Mouse (Mus musculus): ENCODE data around the gene Tmem258. TPM values are rescaled to one million over a fixed set of nuclear protein-coding genes. Genes with fewer than 3 reads are reported as not detected.

The Tmem258 gene
- total RNA-seq, 2 experiments from 2014 or later, result 82.2 to 117 TPM

- peak; percentile 66 for ATAC-seq (replicated peaks; ENCODE audit: low FRiP score, poor library complexity, severe bottlenecking)
These were observed 20.4 kb upstream of the Tmem258 start for GRCm38 (mm10) chr19:10183299-10183983.

DNA sequence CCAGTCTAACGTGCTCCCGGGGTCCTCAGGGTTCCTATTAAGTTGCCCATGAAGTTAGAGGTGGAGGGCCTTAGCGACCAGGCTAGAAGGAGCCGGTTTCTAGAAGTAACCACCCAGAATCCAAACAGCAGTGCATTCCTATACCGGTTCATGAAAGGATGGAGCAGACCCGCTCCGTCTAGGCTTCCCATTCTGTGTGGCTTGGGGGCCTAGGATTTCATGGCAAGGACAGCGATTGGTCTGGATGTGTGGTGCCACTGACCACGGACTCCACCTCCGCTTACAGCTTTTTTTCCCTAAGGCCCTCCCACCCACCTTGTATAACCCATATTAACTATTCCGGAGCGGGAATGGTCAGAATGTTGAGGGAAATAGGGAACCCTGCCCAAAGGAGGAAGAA, 19.7 kb upstream of the Tmem258 start:
- no peak for ATAC-seq (replicated peaks; ENCODE audit: low FRiP score, poor library complexity, severe bottlenecking)

DNA sequence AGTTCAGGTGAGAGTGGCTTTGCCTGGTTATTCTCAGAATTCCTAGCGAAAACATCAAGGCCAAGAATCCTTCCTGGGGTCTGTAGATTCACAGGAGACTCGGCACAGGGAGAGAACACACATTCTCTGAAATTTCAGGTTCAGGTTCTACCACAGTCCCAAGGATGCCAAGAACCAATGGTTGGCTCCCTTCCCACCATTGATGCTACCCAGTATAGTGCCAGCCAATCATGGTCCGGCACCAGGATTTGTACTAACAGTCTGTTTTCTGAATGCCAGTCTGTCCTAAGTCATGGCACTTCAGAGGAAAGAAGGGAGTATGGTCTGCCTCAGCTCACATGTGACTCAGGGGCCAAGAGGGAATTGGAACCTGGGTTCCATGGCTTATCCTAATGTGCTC, 17.9 kb upstream of the Tmem258 start:
- no peak for ATAC-seq (replicated peaks; ENCODE audit: low FRiP score, poor library complexity, severe bottlenecking)

DNA sequence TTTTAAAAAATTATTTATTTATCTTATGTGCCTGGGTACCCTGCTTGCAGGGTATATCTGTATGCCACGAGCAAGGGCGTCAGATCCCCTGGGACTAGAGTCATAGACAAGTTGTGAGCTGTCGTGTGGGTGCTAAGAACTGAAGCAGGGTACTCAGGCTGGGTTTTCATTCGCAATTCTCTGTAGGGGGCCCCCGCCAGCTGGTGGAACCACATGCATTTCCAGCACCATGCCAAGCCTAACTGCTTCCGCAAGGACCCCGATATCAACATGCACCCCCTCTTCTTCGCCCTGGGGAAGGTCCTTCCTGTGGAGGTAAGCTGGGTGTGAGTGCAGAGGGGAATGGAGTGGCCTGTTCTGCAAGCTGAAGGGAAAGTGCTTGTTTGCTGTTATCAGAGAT, 17.2 kb upstream of the Tmem258 start:
- ATAC-seq (replicated peaks; ENCODE audit: low FRiP score, poor library complexity, severe bottlenecking), result no peak

DNA sequence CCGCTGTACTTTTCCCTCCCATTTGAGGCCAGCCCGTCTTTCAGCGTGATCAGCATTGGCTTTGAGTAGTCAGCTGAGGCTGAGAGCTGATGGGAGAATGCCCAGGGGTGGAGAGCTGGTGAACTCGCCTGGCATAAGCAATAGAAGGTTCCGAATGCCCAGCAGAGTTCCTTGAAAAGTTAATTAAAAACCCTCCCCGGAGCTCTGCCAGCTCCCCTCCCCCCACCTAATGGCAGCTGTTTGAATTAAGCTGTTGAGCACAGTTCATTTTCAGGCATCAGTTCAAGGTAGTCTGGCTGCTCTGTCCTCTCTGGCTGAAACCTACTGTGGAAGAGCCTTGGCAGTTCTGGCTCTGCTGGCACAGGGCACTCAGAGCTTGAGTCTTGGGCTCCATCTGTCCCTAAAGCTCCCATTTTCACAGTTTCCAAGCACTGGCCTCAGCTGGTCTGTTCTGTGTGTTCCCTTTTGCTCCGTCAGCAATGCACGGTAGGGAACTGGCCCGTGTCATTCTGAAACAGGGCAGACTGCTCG, 15.5 kb upstream of the Tmem258 start:
- ATAC-seq (replicated peaks; ENCODE audit: low FRiP score, poor library complexity, severe bottlenecking), result no peak

GRCm38 (mm10) chr19:10189022-10189421, 14.8 kb upstream of the Tmem258 start:
- no peak for ATAC-seq (replicated peaks; ENCODE audit: low FRiP score, poor library complexity, severe bottlenecking)

- no peak for ATAC-seq (replicated peaks; ENCODE audit: low FRiP score, poor library complexity, severe bottlenecking)
These were observed 13.9 kb upstream of the Tmem258 start for GRCm38 (mm10) chr19:10189940-10190339.

GRCm38 (mm10) chr19:10190796-10191195, 13.0 kb upstream of the Tmem258 start:
- peak; percentile 71 for ATAC-seq (replicated peaks; ENCODE audit: low FRiP score, poor library complexity, severe bottlenecking)

GRCm38 (mm10) chr19:10191326-10191725, 12.5 kb upstream of the Tmem258 start:
- ATAC-seq (replicated peaks; ENCODE audit: low FRiP score, poor library complexity, severe bottlenecking), result no peak

DNA sequence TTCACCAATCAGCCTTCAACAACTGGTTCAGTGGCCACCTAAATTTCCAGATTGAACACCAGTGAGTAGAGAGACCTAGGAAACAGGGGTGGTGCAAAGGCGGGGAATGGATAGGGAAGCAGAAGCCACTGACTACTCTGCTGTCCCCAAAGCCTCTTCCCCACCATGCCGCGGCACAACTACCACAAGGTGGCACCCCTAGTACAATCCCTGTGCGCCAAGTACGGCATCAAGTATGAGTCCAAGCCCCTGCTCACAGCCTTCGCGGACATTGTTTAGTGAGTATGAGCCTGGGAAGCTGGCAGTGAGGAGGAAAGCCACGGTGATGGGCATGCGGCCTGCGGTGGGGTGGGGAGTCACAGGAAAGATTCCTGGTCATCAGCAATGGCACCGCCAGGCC, 9.5 kb upstream of the Tmem258 start:
- ATAC-seq (replicated peaks; ENCODE audit: low FRiP score, poor library complexity, severe bottlenecking), result no peak

- no peak for ATAC-seq (replicated peaks; ENCODE audit: low FRiP score, poor library complexity, severe bottlenecking)
These were observed 8.6 kb upstream of the Tmem258 start for GRCm38 (mm10) chr19:10195252-10195651.

DNA sequence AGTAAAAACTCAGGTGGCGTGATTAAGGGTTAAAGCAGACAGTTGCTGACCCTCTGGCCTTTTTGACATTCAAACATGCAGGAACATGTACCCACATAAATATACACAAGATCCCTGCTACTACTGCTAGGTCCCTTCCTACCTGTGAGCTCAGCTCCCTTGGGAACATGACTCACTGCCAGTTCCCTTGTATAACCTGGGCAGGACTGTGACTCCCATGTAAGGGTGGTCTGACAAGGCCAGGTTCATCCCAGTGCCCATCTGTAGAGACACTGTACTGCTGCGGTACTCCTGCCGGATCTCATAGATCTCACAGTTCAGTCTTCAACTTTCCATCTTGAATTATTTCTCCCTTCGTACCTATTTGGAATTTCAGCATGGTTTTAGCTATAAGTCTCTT, 6.7 kb upstream of the Tmem258 start:
- ATAC-seq (replicated peaks; ENCODE audit: low FRiP score, poor library complexity, severe bottlenecking), result no peak

DNA sequence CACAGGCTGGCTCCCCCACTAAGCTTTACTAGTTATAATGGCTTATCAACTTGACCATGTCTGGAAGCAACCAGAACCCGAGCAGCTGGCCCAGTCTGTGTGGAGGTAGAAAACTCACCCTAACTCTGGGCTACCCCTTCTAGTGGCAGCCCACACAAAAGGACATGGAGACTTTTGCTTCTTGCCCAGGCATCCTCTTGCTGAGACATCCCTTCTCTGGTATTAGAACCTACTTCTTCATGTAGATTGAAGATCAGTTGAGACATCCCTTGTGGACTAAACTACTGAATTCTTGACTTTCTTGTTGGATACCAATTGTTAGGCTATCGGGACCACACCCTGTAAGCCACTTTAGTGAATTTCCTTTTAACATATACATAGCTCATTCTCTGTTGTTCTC, 5.5 kb upstream of the Tmem258 start:
- no peak for ATAC-seq (replicated peaks; ENCODE audit: low FRiP score, poor library complexity, severe bottlenecking)

DNA sequence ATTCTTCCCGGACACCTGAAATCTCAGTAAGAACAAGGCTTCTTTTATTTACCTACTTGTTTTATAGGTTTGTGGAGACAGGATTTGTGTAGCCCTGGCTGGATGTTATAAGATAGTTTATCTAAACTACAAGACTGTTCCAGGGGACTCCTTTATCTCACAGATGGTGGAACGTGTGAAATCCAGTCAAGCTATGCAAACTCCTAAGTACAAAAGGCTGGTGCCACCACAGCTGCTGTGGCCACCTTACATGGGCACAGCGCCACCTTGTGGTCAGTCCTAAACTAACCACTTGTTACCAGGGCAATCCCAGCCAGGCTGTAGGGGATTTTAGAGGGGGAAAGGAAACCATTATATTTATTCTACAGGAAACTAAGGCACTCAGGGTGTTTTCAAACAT, 5.1 kb upstream of the Tmem258 start:
- peak; percentile 42; the same call in 1 of the 2 replicates for ATAC-seq (replicated peaks; ENCODE audit: low FRiP score, poor library complexity, severe bottlenecking)

- ATAC-seq (replicated peaks; ENCODE audit: low FRiP score, poor library complexity, severe bottlenecking), result peak; percentile 78
These were observed 517 bp upstream of the Tmem258 start for GRCm38 (mm10) chr19:10203146-10203847.

DNA sequence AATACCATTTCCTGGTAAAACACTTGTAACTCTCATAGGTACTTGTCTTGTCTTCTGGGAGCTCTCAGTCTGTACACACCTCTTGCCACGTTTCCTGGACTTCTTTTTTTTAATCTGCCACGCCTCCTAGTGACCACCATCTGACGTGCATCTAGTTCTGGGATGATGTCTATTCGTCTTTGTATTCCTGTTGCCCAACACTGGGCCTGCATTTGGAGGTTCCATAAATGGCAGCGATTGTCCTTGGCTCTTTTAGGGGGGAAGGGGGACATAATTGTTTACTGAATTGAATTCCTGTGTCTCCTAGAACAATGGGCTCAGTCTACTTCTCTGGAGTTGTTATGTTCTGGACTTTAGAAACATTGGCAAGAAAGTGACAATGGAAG, 795 bp downstream of the Tmem258 start:
- peak; percentile 64 for ATAC-seq (replicated peaks; ENCODE audit: low FRiP score, poor library complexity, severe bottlenecking)

GRCm38 (mm10) chr19:10205051-10205450, 1.2 kb downstream of the Tmem258 start:
- ATAC-seq (replicated peaks; ENCODE audit: low FRiP score, poor library complexity, severe bottlenecking), result no peak

- no peak for ATAC-seq (replicated peaks; ENCODE audit: low FRiP score, poor library complexity, severe bottlenecking)
These were observed 5.0 kb downstream of the Tmem258 start for GRCm38 (mm10) chr19:10208851-10209250.

DNA sequence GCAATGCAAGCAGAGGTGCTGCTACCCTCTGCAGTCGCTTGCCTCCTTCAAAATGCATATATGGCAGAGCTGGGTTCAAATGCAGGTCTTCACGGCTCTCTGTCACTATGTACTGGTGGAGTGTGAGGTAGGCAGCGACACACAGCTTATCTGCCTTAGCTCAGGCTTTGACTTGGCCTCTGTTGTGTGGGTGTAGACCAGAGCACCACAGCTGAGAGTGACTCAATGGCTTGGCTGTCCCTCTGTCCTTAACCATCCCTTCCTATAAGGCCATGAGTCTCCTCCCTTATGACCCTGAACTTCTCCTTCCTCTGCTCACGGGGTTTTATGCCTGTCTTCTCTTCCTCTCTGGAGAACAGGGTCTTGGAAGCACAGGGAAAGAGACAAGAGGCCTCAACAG, 7.1 kb downstream of the Tmem258 start:
- ATAC-seq (replicated peaks; ENCODE audit: low FRiP score, poor library complexity, severe bottlenecking), result no peak

DNA sequence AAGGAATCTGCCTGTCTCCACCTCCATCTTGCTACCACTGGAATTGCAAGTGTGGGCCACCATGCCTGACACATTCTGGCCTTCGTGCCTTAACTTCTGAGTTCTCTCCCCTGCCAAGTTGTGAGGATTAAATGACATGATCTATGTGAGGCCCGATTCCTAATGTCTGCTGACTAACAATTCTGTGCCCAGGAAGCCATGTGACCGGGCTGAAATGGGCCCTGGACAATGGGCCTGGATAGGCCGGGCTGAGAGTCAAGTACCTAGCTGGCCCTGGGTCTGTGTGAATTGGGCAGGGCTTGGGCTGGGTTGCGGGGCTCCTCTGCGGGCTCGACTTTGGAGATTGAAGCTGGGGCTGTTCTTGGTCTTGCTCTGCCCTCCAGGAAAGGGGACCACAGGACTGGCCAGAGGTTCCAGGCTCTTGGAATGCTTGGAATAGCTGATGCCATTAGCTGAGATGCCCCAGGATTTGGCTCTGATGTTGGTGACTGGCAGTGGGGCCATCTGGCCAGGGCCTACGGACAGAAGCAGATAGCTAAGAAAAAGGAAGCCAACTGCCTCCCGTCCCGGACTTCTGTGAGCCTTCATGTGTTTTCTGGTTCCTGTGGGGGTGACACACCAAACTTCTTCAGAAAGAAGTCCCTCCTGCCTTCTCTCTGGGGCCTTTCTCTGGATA, 10.1 kb downstream of the Tmem258 start:
- ATAC-seq (replicated peaks; ENCODE audit: low FRiP score, poor library complexity, severe bottlenecking), result no peak

DNA sequence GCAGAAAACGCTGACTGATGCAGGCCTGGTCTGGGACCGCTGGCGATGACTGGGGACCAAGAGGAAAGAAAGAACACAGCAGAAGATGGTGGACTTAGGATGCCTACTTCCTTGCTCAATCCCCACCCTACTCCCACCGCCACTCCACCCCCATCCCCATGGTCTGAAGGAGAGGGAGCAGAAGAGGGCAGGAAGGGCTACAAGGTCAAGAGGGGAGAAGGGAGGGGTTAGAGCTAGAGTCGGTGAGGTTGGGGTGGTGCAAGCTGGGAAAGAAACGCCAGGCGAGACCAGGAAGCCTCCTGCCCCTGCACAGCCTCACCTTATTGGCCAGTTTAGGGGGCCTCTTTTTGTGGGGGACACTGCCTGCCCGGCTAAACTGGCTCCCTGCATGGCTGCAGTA, 12.3 kb downstream of the Tmem258 start:
- ATAC-seq (replicated peaks; ENCODE audit: low FRiP score, poor library complexity, severe bottlenecking), result no peak

Measured in erythroid progenitor cell, adult 5-6 weeks (primary cell).